Mouse (Mus musculus) Patski (cell line): ENCODE measurements at regions not wholly inside any gene's neighbourhood (a gene's known extent, or its start where the extent isn't known, plus 50 kb on each side); places are given as distances from the start of the nearest gene placed in this dataset.

Experiments
- ATAC-seq: fragments of 100-300 bp; one replicate; pipeline ENCODE4 v1.8.0; 2021
- CTCF ChIA-PET: fragments of 350-600 bp; sonication (Branson Sonifier 250); formaldehyde crosslinking; loops from one replicate; lab custom pipeline; 2022; ENCODE audit warnings: inconsistent platforms; lab: Charles Lee
- POLR2A ChIA-PET: fragments of 350-600 bp; sonication (Branson Sonifier 250); formaldehyde crosslinking; loops from one replicate; lab custom pipeline; 2022; ENCODE audit warnings: antibody characterized with exemption, inconsistent platforms; lab: Charles Lee
- DNase-seq: peaks from one replicate; pipeline ENCODE4 v3.0.0-alpha.2; 2011; ENCODE audit warnings: low read depth, low spot score
- H3K27me3 ChIP-seq: fragments of 371-371 bp; one replicate; pipeline ENCODE4 v1.5.1; 2021
- CTCF ChIP-seq: fragments of 100-300 bp; IDR thresholded peaks from one replicate; pipeline ENCODE4 v1.5.1; 2021
- in situ Hi-C: fragments of 300-500 bp; cut with MboI; formaldehyde crosslinking; loops from 3 replicates; pipeline ENCODE4 v1.11.1; 2018; ENCODE audit warnings: low pct_unique_long_range_greater_than_20kb, mixed read lengths

DNA sequence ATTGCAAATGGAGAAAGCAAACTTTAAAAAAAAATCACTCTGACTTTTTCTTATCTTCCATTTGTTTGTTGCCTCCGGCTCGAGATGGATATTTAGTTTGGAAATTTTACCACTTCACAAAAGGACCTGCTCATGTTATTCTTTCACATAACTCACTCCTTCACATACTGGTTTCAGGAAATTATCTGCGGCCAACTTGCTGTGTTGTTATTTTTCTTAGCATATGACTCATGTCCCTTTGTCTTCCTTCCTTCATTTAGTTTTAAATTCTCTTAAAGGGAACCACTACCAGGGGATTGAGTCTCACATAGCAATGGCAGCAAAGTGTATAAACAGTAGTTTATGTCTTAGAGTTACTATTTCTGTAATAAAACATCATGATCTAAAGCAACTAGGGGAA, 217.8 kb downstream of the Ahr start:
- in situ Hi-C loops = no loop called here
- DNase-seq (no peak), ATAC-seq (no peak)
- H3K27me3 ChIP-seq = no peaks in the 10 kb centered on the region
- ChIA-PET POLR2A (interaction anchor here (1.2 kb wide), 1 partner anchor 11 kb away, joined by 3 read pairs; no protein-coding TSS in a partner anchor), CTCF (interaction anchor here (1.2 to 1.8 kb wide), 2 partner anchors 13 to 215 kb away, joined by 4 to 6 read pairs; no protein-coding TSS in a partner anchor)
- TF ChIP-seq CTCF = no peak

- ATAC-seq = no peak
- POLR2A ChIA-PET = no interaction called here
- in situ Hi-C loops = no loop called here
- DNase-seq = no peak
- H3K27me3 ChIP-seq = no peaks in the 10 kb centered on the region
- CTCF ChIA-PET = no interaction called here
- TF ChIP-seq CTCF = no peak
Observed at GRCm38 (mm10) chr12:35314035-35314434, 220.8 kb downstream of the Ahr start.

- TF ChIP-seq CTCF = no peak
- CTCF ChIA-PET = no interaction called here
- H3K27me3 ChIP-seq = no peaks in the 10 kb centered on the region
- no peak for ATAC-seq
- in situ Hi-C loops = no loop called here
- no peak for DNase-seq
- POLR2A ChIA-PET = no interaction called here
Observed at GRCm38 (mm10) chr12:35313191-35313925, 221.5 kb downstream of the Ahr start.

GRCm38 (mm10) chr12:35308537-35308936, 226.3 kb downstream of the Ahr start:
- ChIA-PET POLR2A (interaction anchor here (0.7 kb wide), 1 partner anchor 225 kb away, joined by 5 read pairs; no protein-coding TSS in a partner anchor), CTCF (interaction anchor here (0.7 to 2.4 kb wide), 9 partner anchors 11 to 576 kb away, joined by 3 to 7 read pairs (median 3); partner anchors contain the start of gene Ahr)
- no peaks in the 10 kb centered on the region for H3K27me3 ChIP-seq
- no peak for ATAC-seq
- DNase-seq = no peak
- peak; percentile 50 for TF ChIP-seq CTCF
- in situ Hi-C loops = loop anchor here (10.0 kb wide), 1 partner anchor 216 kb away; no protein-coding TSS in a partner anchor

- no peak for TF ChIP-seq CTCF
- in situ Hi-C loops = loop anchor here (10.0 kb wide), 1 partner anchor 221 kb away; no protein-coding TSS in a partner anchor
- ATAC-seq = no peak
- CTCF ChIA-PET = no interaction called here
- DNase-seq = no peak
- POLR2A ChIA-PET = no interaction called here
- no peaks in the 10 kb centered on the region for H3K27me3 ChIP-seq
Observed at GRCm38 (mm10) chr12:35303764-35304717, 230.8 kb downstream of the Ahr start.

DNA sequence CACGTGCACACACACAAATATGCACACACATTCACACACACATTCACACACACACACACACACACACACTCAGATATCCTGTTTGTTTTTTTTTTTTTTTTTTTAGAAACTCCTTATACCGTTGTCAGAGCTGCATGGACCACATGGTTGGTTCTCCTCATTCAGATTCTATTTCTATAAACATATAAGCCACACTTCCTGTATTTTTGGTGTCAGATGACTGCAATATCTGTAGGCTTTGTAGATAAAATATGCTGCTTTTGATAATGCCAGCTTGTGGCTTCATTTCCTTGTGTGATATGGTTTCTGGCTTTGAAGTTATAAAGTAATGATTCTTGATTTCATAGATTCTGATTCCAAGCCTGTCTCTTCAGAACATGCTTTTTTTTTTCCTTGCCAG, 231.7 kb downstream of the Ahr start:
- in situ Hi-C loops = loop anchor here (10.0 kb wide), 1 partner anchor 222 kb away; no protein-coding TSS in a partner anchor
- CTCF ChIA-PET = no interaction called here
- ATAC-seq (no peak), DNase-seq (no peak)
- POLR2A ChIA-PET = no interaction called here
- no peaks in the 10 kb centered on the region for H3K27me3 ChIP-seq
- no peak for TF ChIP-seq CTCF

DNA sequence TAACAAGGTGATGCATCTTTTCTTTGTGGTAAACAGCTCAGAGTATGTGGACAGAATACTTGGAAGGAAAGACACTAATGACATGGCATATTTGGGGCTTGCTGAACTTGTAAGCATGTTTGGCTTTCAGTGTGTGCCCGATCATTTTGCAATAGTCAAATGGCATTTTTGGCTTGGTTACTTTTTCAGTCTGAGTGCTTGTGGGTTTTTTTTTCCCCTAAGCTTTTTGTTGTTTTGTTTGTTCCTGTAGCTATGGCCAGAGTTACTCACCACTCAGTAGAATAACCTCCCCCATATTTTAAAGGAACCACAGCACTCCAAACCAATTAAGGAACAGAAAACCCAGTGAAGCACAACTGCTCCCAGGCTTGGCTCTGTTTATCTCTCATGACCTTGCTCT, 240.2 kb downstream of the Ahr start:
- peak; percentile 70 for DNase-seq
- H3K27me3 ChIP-seq = no peaks in the 10 kb centered on the region
- ChIA-PET CTCF (interaction anchor here (1.4 kb wide), 1 partner anchor 11 kb away, joined by 3 read pairs; no protein-coding TSS in a partner anchor), POLR2A (no interaction called here)
- in situ Hi-C loops = loop anchor here (10.0 kb wide), 1 partner anchor 540 kb away; no protein-coding TSS in a partner anchor
- TF ChIP-seq CTCF = no peak
- peak; percentile 85 for ATAC-seq

DNA sequence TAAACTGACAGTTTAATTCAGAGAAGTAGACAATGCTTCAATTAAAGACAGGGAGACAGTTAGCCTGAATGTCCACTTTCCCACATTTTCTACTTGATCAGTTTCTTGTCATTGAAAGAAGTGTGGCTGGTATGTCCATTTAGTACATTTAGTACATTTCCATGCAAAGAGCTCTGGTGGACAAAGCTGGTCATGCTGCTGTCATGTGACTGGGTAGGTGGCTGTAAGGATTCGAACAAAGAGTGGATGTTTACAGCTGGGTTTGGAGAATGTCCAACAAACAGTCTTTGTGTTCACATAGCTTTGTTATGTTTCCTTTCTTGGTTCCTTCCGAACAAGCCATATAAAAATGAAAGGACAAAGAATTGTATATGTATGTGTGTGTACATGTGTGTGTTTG, 241.3 kb downstream of the Ahr start:
- ChIA-PET CTCF (interaction anchor here (1.2 to 2.3 kb wide), 2 partner anchors 25 to 46 kb away, joined by 3 to 8 read pairs; no protein-coding TSS in a partner anchor), POLR2A (no interaction called here)
- DNase-seq (no peak), ATAC-seq (no peak)
- TF ChIP-seq CTCF = no peak
- in situ Hi-C loops = loop anchor here (10.0 kb wide), 1 partner anchor 541 kb away; no protein-coding TSS in a partner anchor
- H3K27me3 ChIP-seq = no peaks in the 10 kb centered on the region

GRCm38 (mm10) chr12:35291941-35292341, 242.9 kb downstream of the Ahr start:
- in situ Hi-C loops = loop anchor here (10.0 kb wide), 1 partner anchor 543 kb away; no protein-coding TSS in a partner anchor
- H3K27me3 ChIP-seq = no peaks in the 10 kb centered on the region
- CTCF ChIA-PET = no interaction called here
- POLR2A ChIA-PET = no interaction called here
- TF ChIP-seq CTCF = no peak
- ATAC-seq (peak; percentile 42), DNase-seq (no peak)

- ATAC-seq (no peak), DNase-seq (no peak)
- TF ChIP-seq CTCF = no peak
- H3K27me3 ChIP-seq = no peaks in the 10 kb centered on the region
- ChIA-PET POLR2A (no interaction called here), CTCF (no interaction called here)
- in situ Hi-C loops = no loop called here
Observed at GRCm38 (mm10) chr12:35287974-35288373, 241.0 kb downstream of the Snx13 start.
